Mouse (Mus musculus): Measurements from ENCODE around the gene Gucy2c.

GRCm38 (mm10) chr6:136710408-136710807, 71.2 kb downstream of the Gucy2c start:
- TF ChIP-seq CTCF (IDR thresholded peaks at IDR 0.05; ENCODE audit: borderline replicate concordance, extremely low read depth, insufficient read depth, insufficient read length) (no peak), POLR2A (IDR thresholded peaks at IDR 0.05; ENCODE audit: borderline replicate concordance, extremely low read depth, insufficient read depth, insufficient read length, poor library complexity, severe bottlenecking) (no peak)

All from brain, embryonic 14.5 days (tissue).